Mouse (Mus musculus): ENCODE results near the gene Trim30c.
"Not testable (repeated sequence)": the region's sequence is repeated elsewhere in the genome, so short reads cannot be mapped to it uniquely, and the experiment has no call there.

Gene Trim30c

GRCm38 (mm10) chr7:104400698-104401097, at the start of gene Trim30c:
Trim30c (minus strand) TSS chr7:104400837.
- no peak for DNase-seq (ENCODE audit: low spot score)

- no peak for DNase-seq (ENCODE audit: low spot score)
These were observed 45.5 kb upstream of the Trim30c start for GRCm38 (mm10) chr7:104445961-104446645.

GRCm38 (mm10) chr7:104404460-104404950, 3.9 kb upstream of the Trim30c start:
- no peak for DNase-seq (ENCODE audit: low spot score)

- no peak for DNase-seq (ENCODE audit: low spot score)
These were observed 503 bp upstream of the Trim30c start for GRCm38 (mm10) chr7:104401140-104401539.

GRCm38 (mm10) chr7:104398492-104398891, 2.1 kb downstream of the Trim30c start:
- no peak for DNase-seq (ENCODE audit: low spot score)

GRCm38 (mm10) chr7:104369736-104370414, 30.8 kb downstream of the Trim30c start, which contains the start of gene Trim30b:
Trim30b (minus strand) TSS chr7:104369884.
- no peak for DNase-seq (ENCODE audit: low spot score)

GRCm38 (mm10) chr7:104366339-104366738, 34.3 kb downstream of the Trim30c start:
- no peak for DNase-seq (ENCODE audit: low spot score)

- DNase-seq (ENCODE audit: low spot score) = no peak
These were observed 47.1 kb downstream of the Trim30c start for GRCm38 (mm10) chr7:104353600-104353967.

- DNase-seq (ENCODE audit: low spot score) = peak; percentile 27
These were observed 47.7 kb downstream of the Trim30c start, which contains the start of gene Trim12c for GRCm38 (mm10) chr7:104352717-104353599. Trim12c (minus strand) TSS chr7:104353362.

- DNase-seq (ENCODE audit: low spot score) = not testable (repeated sequence)
These were observed 52.6 kb downstream of the Trim30c start for GRCm38 (mm10) chr7:104348043-104348442.

GRCm38 (mm10) chr7:104340744-104341143, 59.9 kb downstream of the Trim30c start:
- not testable (repeated sequence) for DNase-seq (ENCODE audit: low spot score)

- not testable (repeated sequence) for DNase-seq (ENCODE audit: low spot score)
These were observed 65.1 kb downstream of the Trim30c start for GRCm38 (mm10) chr7:104335547-104335946.
